Mouse (Mus musculus) forelimb bud, embryonic 11.5 days (tissue): ENCODE data around the gene Ttc6.

Experiments used
- DNase-seq: peaks from one replicate; pipeline ENCODE4 v3.0.0-alpha.2; 2012; ENCODE audit warnings: low read depth, low spot score

The Ttc6 gene

DNA sequence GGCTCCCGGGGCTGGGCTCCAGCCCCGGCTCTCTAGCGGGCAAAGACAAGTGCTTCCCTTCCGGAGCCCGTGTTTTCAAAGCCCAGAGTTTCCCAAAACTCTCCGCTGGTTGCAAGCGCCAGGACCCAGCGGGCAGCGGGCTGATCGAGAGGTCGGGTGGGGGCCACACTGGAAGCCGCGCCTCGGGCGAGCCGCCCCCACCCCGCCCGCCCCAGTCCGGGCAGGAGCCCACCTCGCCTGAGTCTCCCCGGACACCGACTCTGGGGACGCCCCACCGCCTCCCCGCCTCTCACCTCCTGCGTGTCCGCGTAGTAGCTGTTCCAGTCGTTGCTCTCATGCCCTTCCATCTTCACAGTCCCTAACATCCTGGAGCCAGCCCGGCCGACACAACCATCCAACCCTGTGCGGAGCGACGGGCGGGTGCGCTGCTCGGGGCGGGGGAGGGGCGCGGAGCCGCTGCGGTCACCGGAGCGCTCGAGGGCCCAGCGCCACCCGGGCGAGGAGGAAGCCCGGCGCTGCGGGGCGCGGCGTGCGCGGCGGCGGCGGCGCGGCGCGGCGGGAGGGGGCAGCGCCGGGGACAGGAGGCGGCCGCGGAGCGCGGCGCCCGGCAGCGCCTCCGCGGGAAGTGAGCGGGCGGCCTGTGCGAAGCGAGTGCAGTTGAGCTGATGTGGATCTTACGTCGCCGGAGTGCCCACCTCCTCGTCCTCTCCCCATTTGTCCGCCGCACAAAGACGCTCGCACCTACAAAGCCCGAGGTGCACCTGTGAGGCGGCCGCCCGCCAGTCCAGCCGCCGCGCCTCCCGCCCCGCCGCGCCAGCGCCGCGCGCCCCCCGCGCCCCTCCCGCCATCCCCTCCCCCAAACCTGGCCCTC, 18.3 kb upstream of the Ttc6 start:
- DNase-seq, result no peak

DNA sequence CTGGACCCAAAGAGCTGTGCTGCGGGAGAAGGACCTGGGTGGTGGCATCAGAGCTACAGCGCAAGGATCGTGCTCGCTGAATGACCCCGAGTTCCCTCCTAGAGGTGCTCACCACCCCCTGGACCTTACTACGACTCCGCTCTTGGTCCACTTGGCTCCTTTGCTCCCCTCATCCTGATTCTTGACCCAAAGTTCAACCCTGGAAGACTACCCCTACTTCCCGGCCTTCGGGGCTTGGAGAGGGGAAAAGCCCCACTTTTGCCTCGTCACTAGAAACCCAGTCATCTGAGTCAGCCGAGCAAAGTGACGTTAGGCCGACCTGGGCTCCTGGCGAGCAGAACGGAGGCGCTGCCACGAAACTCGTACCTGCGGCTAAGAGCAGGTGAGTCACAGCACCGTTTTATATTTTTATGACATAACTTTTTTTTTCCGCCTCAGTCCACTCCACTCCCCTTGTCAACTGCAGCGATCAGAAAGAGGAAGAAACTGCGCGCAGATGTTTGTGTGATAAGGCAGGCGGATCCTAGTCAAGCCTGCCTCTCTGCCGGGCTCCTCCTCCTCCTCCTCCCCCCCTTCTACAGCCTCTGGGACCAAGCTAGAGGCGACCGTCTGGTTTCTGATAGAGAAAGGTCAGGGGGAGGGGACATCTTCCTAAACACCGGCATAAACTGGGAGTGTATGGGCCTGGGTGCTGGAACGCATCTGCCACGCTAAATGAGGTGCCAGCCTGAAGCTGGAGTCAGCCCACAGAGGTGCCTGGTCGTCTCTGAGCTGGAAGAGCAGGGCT, 17.3 kb upstream of the Ttc6 start, which contains the start of gene Foxa1:
Gene Foxa1 (minus strand): TSS at position 502 of the 787 bp plus-strand sequence.
- no peak for DNase-seq

DNA sequence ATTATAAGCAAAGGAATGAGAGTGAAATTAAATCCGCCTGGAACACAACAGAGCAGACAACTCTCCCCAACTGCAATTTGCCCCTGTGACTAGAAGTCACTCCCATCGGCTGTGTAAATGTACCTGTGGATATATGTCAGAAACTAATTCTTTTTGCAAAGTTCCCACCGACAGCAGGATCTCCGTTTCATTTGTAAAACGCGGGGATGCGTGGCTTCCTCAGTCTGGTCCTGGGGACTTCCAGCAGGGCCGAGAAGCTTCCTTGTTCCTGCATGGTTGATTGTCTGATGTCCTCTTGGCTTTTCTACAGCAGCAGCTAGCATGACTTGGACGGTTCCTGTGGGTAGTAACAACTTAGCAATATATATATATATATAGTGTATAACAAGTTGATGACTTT, 16.0 kb upstream of the Ttc6 start:
- DNase-seq, result no peak

DNA sequence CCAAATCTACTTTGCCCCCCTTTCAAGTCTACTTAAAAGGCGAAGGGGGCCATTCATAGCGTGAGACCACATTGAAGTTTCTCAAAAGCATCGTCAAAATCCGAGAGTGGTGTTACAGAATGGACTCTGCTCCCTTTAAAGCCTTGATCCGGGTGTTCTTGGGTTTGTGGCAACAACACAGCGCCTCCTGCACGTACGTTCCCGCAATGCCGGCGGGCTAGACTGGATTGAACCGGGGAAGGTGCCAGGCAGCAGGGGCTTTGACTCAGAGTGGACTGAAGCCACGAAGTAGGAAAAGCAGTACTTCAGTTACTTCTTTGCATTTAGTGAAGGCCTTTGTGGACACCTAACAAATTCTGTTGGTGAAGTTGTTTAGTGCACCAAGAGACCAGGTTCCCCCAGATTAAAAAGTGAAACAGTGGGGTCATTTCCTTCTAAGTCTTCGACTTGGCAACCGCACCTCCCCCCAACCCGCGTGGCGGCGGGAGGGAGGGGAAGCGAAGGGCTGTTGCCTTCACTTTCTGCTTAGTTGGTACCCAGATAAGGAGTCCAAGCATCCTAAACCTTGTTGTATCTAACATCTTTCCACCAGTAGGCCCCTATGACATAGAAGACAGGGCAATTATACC, 15.4 kb upstream of the Ttc6 start:
- no peak for DNase-seq

DNA sequence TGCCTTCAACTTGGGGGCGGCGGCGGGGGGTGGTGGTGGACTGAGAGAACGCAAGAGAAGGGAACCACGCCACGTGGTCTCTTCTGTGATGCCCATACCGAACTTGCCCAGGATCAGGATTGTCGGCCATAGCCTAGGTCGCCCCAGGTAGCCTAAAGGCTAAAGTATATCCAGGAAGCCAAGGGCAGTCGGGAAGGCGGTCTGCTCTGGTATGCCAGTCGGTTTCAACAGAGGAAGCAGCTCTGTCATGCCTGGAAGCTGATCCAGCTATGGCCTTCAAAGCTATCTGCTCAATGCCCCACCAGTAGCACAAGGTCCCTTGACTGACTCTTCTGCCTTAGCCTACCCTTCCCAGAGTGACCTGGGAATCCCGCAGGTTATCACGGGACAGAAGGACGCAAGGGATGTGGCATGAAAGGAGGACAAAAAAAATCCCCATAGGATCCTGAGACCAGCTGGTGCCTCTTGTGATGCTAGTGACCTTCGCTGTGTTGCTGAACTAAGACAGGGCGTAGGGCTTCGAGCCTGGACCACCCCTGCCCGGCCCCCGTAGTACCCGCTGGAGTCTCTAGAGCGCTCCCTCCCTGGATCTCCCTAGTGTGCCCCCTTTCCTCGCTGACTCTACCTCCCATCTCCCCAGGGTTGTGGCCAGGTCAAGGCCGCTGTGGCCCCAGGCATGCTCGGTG, 14.8 kb upstream of the Ttc6 start:
- DNase-seq, result no peak

DNA sequence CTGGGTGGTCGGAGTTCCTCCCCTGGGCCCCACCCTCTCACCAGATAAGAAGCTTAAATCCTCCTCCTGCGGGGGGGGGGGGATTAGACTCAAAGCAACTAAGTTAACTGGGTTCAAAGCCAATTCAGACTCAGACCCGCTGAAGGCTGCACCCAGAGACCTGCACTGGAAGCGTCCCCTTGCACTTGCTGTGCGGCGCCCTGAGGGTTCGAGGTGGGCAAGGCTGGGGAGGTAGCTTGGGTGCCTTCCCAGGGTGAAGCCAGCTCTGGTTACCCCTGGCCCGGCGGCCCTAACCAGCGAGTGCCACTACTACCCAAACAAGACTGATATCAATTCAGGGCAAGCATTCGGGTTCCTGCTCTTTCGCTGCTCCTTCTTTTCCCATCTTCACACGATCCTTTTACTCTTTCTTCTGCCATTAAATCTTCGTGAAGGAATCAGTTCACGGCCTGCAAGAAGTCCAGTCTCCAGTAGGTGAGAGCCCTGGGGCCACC, 14.2 kb upstream of the Ttc6 start:
- DNase-seq, result no peak

DNA sequence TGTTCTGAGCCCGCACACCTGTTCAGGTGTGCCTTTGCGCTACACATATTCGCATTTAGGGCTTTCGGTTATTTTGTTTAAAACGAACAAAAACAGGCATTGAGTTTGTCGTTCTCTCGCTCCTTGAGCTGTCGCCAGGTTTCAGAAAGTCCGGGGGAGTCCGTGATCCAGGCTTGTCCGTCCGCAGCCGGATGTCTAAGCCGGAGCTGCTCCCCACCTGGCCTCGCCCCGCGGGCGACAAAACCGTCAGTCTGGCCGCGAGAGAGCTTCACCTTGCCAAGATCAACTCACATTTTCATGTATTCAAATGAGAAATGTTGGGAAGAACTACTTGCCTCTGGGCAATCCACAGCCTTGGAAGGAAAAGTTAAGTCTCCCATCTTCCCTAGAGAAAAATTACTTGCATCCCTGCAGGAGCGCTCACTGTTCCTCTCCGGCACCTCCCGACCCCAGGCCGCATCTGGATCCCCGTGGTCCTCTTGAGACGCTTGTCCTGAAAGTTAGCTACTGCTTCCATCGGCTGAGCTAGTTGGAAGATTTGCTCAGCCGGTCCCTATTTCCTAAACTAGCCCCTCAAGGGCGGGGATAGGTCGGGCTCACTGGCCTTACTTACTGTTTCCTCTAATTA, 13.6 kb upstream of the Ttc6 start:
- DNase-seq, result no peak

DNA sequence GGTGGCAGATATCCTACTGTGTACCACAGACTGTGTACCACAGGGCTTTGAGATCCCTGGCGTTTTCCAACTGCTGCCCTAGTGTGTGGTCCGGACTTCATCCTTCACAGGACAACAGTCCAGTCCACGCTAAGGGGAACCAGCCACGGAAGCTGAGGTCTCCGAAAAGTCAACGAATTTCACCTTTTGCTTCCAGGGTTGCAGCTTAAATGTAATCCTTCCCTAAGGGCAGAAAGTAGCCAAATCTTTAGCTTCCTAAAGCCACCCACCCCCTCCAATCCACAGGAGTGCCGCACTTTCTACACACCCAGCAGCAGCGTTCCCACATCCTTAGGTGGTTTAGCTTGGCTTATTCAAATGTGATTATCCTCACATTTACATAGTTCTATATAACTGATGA, 13.0 kb upstream of the Ttc6 start:
- no peak for DNase-seq

DNA sequence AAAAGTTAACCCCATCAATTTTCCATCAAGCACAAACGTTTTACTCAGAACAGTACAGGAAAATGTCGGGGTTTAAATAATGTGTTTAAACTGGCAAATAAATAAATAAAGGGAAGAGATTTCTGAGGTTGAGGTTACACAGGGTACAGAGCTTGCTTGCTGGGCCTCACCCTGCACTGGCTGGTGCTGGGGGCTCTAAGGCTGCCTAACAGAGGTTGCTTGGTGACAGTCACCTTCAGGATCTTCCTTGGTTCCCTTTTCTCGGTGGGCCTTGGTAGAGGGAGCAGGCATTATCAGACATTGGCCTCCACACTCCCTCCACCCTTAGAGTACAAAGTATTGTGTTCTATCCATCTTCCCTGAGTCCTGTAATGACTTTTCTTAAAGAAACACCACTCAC, 11.6 kb upstream of the Ttc6 start:
- DNase-seq, result no peak

DNA sequence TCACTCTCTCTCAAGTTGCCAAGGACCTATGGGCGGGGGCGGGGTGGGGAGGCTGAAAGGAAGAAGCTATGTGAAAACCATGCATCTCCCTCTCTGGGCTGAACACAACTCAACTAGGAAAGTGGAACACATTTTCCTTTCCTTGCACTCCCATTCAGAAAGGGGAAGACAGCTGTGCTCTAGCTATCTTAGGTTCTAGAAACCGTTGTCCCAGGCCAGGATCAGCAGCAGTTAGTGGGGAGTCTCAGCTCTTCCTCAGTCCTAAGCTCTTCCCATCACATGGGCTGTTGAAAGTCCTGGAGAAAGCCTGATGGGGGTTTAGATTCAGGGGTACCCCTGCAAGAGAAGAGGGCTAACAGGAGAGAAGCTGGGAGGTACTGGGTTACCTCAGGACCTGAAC, 9.8 kb upstream of the Ttc6 start:
- no peak for DNase-seq

DNA sequence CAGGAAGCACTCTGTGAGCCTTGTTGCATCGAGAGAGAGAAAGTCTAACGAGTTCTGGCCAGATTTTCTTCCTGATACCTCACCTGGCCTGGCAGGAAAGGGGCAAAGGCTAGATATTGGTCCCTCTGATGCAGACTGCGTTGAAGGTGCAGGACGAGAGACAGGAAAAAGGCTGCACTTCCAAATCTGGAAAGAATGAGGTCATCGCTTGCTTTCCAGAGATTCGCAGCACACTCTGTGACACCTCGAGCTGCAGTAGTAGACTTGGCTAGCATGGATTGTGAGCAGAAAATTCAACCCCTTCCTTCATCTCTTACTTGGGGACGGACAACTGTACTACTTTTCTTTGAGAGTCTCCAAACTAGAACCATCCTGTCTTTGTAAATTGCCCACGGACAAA, 7.9 kb downstream of the Ttc6 start:
- DNase-seq, result no peak

DNA sequence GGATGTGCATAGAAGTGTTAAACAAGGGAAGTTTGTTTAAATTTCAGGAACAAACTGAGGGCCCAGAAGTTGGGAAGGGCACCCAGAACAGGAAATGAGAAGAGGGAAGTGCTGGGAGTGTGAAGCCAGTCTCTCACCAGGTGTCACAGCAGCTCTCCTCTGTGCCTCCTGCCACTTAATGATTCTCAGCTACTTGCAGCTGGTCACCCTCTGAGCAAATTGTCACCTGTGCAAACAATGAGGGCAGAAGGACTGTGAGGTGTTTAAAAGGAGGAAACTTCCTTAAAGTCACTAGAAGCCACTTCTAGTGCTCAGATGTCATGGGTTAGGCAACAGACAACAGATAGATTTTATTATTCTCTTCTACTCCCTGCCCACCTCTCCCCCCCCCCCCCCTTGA, 8.5 kb downstream of the Ttc6 start:
- no peak for DNase-seq

DNA sequence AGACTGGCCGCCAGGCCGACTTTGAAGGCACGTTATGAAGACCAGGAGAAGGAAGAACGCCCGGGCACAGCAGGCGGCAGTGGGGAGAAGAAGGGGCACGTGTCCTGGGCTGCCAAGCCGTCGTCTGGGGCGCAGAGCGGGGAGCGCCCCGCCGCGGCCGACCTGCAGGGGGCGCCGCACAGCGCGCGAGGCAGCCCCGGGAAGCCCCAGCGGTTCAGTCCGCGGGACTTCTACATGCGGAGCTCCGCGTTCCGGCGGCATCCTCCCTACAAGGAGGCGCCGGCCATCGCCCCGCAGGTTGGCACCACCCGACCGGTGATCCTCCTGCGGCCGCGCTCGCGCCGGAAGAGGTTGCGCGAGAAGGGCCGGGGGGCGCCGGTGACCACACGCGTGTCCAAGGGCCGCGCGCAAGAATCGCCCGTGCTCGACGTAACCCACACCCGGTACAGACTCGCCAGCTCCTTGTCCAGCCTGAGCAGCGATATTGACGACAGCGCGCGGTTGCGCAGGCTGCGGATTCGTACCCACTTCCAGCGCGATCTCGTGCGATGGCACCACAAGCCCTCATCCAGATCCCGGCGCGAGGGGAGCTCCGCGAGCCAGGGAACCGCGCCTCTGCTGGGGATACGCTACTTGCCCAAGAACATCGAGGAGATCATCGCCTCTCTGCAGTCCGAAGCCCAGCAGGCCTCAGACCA, 12.2 kb downstream of the Ttc6 start:
- DNase-seq, result peak; percentile 53

DNA sequence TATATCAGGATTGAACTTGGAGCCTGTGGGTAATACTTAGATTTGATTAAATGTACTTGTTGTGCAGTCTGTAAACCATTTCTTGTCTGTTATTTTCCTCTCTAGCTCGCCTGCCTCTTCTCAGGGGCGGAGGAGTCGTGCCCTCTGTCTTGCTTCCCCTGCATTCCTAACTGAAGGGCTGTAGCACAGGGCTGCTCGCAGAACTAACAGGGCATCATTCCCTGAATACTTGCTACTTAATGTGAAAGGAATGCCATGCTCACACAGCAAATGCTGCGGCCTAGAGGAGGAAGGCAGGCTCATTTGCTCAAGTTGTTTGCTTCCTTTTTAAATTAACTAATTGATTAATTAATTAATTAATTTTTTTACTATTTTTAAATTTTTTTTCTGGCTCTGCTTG, 43.7 kb downstream of the Ttc6 start:
- peak; percentile 3 for DNase-seq

DNA sequence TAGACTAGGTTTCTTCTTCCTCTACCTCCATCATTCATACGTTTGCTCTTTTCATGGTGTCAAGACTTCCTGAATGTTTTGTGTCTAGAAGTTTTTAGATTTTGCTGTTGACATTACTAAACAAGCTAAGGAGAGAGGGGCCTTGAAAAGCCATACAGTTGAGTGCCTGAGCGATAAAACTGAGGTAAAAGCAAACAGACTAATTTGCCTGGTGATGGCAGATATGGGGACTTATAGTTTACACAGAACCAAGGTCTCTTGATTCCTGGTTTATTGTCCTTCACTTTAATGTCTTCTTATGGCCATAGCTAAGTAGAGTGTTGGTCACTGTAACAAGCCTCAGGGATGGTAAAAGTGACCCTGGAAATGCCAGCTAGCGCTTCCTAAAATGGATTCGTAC, 51.2 kb downstream of the Ttc6 start:
- no peak for DNase-seq

DNA sequence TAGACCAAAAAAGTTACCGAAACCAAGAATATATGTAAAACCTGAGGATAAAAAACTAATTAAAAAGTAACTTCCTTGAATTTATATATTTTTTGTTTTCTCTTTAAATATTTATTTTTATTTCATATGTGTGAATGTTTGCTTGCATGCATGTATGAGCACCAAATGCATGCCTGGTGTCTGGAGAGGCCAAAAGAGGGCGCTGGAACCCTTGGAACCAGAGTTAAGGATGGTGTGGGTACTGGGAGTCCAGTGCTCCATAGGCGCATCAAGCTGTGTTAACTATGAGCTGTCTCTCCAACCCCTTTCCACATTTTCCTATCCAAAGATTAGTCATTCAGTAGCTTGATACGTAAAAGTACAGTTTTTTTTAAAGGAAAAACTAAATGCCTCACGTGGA, 58.1 kb downstream of the Ttc6 start:
- no peak for DNase-seq

DNA sequence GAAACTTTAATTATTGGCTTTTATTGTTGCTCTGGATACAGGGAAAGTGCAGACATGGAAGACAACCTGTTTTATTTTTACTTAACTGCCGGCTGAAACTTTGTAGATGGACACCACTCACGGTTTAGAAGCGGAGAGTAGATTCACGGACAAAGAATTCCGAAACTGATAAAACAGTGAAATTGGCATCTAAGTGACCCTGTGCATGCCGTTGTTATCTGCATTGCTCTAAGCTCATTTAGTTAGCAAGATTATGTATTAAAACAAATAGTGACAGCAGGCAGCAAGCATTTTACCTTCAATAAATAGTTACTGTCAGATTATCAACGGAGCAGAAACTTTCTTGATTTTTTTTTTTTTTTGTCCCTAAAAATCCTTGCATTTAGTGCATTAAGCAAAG, 59.4 kb downstream of the Ttc6 start:
- DNase-seq, result no peak

DNA sequence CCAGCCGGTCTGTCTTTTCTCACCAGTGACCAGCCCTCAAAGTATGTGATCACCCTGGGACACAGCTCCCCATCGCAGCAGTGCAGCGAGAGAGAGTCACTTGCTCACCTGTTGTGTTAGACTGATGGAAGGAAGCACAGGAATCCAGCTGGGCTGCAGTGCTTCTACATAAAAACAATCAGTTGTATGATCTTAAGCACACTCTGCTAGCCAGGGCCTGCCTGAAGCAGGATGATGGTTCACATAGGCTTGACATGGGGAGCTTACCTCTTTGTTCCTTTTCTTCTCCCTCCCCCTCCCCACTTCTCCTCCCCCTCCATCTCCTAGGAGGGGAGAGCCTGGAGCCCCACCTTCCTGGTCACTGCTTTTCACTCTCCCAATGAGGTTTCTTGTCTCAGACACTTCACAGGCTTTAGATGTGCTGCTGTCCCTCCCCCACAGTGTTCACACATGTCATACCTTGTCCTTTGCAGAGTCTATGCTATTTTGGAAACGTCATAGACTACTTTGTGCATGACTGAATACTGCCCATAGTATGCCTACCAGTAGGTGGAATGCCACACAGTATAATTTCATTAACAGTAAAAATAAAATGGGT, 60.2 kb downstream of the Ttc6 start:
- DNase-seq, result no peak

DNA sequence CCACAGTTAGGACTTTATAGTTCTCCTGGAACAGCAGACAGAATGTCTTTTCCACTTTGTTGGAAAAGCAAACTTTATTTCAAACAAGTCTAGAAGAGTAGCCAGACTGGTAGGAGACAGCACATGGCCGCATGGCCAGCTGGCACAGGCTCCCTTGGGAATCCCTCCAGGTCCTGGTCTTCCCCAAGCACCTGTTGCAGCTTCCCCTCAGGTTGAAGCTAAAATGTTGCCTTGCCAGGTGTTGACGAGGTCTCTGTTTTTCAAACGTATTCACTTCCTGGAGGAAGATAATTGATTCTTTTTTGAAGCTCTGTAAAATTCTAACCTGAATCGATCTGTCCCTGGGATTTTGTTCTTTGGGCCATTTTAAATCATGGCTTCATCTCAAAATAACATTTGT, 86.1 kb downstream of the Ttc6 start:
- no peak for DNase-seq

DNA sequence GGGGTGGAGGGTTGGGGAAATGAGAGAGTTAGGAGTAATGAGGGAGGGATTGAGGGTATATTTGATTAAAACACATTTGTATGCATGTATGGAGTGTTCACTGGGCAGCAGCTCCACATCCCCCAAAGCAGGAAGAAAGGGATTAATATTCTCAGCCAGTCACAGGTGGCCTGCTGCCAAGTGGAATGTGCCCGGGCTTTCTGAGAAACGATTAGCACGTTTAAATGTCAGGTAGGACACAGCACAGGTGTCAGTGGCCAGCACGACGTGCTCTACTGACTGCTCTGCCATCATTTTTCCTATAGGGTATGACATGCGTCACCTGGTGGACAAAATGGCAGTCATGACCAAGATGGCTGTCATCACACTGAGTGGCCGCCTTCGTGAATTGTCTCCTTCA, 86.8 kb downstream of the Ttc6 start:
- no peak for DNase-seq
